Mouse (Mus musculus) myocyte (in vitro differentiated cells): ENCODE results near the gene Suox.

Experiments used
- CEBPB ChIP-seq: IDR thresholded peaks from 2 replicates; pipeline ENCODE4 v1.6.1; 2011; ENCODE audit warnings: mild to moderate bottlenecking, moderate library complexity; ENCODE audit not compliant: poor library complexity, insufficient read depth, severe bottlenecking
- E2F4 ChIP-seq: IDR thresholded peaks from one replicate; pipeline ENCODE4 v1.6.1; 2011; ENCODE audit warnings: mild to moderate bottlenecking, control low read depth, moderate library complexity; ENCODE audit not compliant: insufficient read depth
- MAX ChIP-seq: IDR thresholded peaks from one replicate; pipeline ENCODE4 v1.6.1; 2011; ENCODE audit warnings: low read depth, mild to moderate bottlenecking, control low read depth
- POLR2A ChIP-seq: IDR thresholded peaks from one replicate; pipeline ENCODE4 v1.6.1; 2011; ENCODE audit warnings: low read depth, mild to moderate bottlenecking, control low read depth, moderate library complexity; ENCODE audit not compliant: insufficient read length
- POLR2AphosphoS2 ChIP-seq: IDR thresholded peaks from one replicate; pipeline ENCODE4 v1.6.1; 2011; ENCODE audit warnings: low read depth, control low read depth; ENCODE audit not compliant: insufficient read length
- REST ChIP-seq: IDR thresholded peaks from one replicate; pipeline ENCODE4 v1.6.1; 2011; ENCODE audit warnings: mild to moderate bottlenecking, control low read depth, moderate library complexity; ENCODE audit not compliant: insufficient read depth, insufficient read length
- SRF ChIP-seq: IDR thresholded peaks from one replicate; pipeline ENCODE4 v1.6.1; 2011; ENCODE audit warnings: low read depth; ENCODE audit not compliant: control insufficient read depth, insufficient read length
- TCF12 ChIP-seq: IDR thresholded peaks from one replicate; pipeline ENCODE4 v1.6.1; 2011; ENCODE audit warnings: mild to moderate bottlenecking, control low read depth; ENCODE audit not compliant: poor library complexity, insufficient read depth, severe bottlenecking
- USF1 ChIP-seq: IDR thresholded peaks from one replicate; pipeline ENCODE4 v1.6.1; 2011; ENCODE audit warnings: low read depth, mild to moderate bottlenecking, control low read depth, moderate library complexity

DNA sequence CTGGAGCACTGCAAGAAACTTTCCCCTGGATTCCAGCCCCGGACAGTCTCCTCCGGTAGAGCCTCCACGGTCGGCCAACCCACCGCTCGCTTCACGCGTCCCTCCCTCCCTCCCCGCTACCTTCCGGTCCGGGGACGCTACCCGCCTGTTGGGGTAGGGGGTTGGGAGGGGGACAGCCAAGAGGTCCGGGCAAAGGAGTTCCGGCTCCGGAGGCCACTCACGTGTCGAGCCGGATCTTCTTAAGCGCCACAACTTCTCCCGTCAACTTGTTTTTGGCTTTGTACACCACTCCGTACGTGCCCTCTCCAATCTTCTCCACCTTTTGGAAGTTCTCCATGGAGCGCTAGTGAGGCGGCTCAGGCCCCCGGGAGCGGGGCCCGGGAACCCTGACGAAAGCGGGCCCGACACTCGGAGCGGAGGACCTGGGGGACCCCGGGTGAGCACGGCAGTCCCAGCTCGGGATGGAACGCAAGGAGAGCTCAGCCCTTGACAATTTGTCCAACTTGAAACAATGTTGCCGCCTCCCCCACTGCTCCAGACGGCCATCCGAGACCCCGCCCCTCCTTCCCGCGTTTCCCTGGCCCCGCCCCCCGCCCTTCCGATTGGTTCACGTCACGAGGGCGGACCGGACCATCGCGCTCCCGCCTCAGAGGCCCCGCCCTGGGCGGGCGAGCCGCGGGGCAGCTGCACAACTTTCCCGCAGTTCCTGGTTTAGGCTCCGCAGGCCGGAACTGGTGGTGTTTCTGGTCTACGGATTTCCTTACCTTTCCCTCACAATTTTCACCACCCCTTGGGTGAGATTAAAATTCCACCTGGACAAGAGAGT lies 30.8 kb upstream of the Suox start, which contains the start of gene Cdk2:
- peak; percentile 78 for TF ChIP-seq POLR2A
- no peak for TF ChIP-seq REST
- no peak for TF ChIP-seq USF1
- no peak for TF ChIP-seq TCF12
- TF ChIP-seq POLR2AphosphoS2, result peak; percentile 78
- no peak for TF ChIP-seq CEBPB
- no peak for TF ChIP-seq SRF
- TF ChIP-seq MAX, result no peak
- peak; percentile 28 for TF ChIP-seq E2F4
